ENCODE assay signal across 28 mouse cellular contexts in the genomic region with DNA sequence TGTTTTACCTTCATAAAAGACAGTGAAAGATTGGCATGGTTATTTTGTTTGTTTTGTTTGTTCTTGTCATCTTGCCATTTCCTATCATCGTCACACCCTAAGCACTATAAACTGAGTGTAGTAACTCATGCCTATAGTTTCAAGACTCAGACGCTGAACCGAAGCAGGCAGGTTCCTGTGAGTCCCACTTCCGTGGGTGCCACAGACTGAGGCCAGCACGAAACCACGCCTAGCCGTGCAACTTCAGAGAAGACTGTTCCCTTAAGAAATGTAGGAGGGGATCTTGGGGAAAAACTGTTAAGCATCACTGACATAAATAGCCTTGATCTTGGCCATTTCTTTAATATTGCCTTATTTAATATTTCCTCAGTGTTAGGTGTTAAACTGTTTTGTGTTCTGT.
DNase-seq lines count a peak whose midpoint lies in the region; ATAC-seq and TF ChIP-seq lines count a peak whose summit lies in the region.
"Had no signal": no experiment of that assay in that cellular context is flagged by ENCODE, and none has a peak within 500 bp of the region (broad histone marks: within the 10 kb centered on the region; RNA-seq: fewer than 3 reads in every experiment).

No protein-coding gene starts in this region.

- peaks cover 2% of the 10 kb centered on the region; the same call in 1 of the 2 replicates for H3K4me1 ChIP-seq in small intestine, adult 2 months (ENCODE audit: control insufficient read depth, insufficient read depth, insufficient read length, low read length)
- H3K4me1 ChIP-seq: liver, embryonic 13.5 days; megakaryocyte, embryonic 14.5 days; midbrain, embryonic 13.5 days had no signal

- WGBS in large intestine, adult 2 months, result 39% methylated on average over 7 of the region's 7 CpGs
- WGBS in small intestine, adult 2 months, result 37% methylated on average over 7 of the region's 7 CpGs

- peak overlapping the region; percentile 89 for H3K27ac ChIP-seq in small intestine, adult 2 months (ENCODE audit: insufficient read depth, low read depth, low read length)
- H3K27ac ChIP-seq: hindbrain, embryonic 13.5 days; kidney, postnatal 0 days; liver, embryonic 13.5 days; midbrain, embryonic 13.5 days had no signal

- no peaks in the 10 kb centered on the region for H3K27me3 ChIP-seq in small intestine, adult 2 months (ENCODE audit: control insufficient read depth, insufficient read depth, low read length)
- H3K27me3 ChIP-seq: hindbrain, embryonic 13.5 days; liver, embryonic 13.5 days; megakaryocyte, embryonic 14.5 days; midbrain, embryonic 13.5 days; Patski had no signal

- peak; percentile 32 for DNase-seq in large intestine, adult 2 months (ENCODE audit: low read depth, low spot score)
- DNase-seq in lung, adult 18-20 months, result no peak
- no peak for DNase-seq in lung, postnatal 4 days
- no peak for DNase-seq in right cerebral cortex, adult 2 months (ENCODE audit: low spot score in 2 of 2)
- DNase-seq: adrenal gland, postnatal 25 days; B cell, adult 2 months; cerebellum, adult 18-20 months; cerebellum, postnatal 10 days; gastrocnemius, postnatal 25 days; heart, adult 18-20 months; heart, postnatal 36 days; left cerebral cortex, postnatal 4 days; liver, embryonic 13.5 days; lung, embryonic 14.5 days; lung, postnatal 14 days; right cerebral cortex, postnatal 25 days; spleen, adult 18-20 months; thymus, adult 18-20 months; thymus, postnatal 25 days had no signal

- peak; percentile 70 for ATAC-seq in CD4-positive, CD25-positive, alpha-beta regulatory T cell, adult 4 months
- peak; percentile 52; the same call in 1 of the 2 replicates for ATAC-seq in erythroblast, adult 5-6 weeks (replicated peaks; ENCODE audit: low FRiP score, poor library complexity, severe bottlenecking)
- ATAC-seq: forebrain, embryonic 14.5 days; midbrain, embryonic 13.5 days; Patski had no signal

- no peak for TF ChIP-seq CTCF in small intestine, adult 2 months (IDR thresholded peaks at IDR 0.05; ENCODE audit: extremely low read depth, insufficient read length, insufficient replicate concordance, low read depth, low read length)

- TF ChIP-seq POLR2A in small intestine, adult 2 months (IDR thresholded peaks at IDR 0.05; ENCODE audit: low read depth, low read length), result no peak

- H3K4me3 ChIP-seq in small intestine, adult 2 months (ENCODE audit: low read depth, low read length), result no peak overlapping the region
- H3K4me3 ChIP-seq: hindbrain, embryonic 13.5 days; liver, embryonic 13.5 days; megakaryocyte, embryonic 14.5 days; midbrain, embryonic 13.5 days had no signal

- 0 out of 2 replicates have a peak, but pooled peaks cover 3% of the 10 kb centered on the region for H3K36me3 ChIP-seq in small intestine, adult 2 months (ENCODE audit: control insufficient read depth, insufficient read depth, low read length)
